Mouse (Mus musculus): ENCODE data around the gene Dnmt3b.

DNA sequence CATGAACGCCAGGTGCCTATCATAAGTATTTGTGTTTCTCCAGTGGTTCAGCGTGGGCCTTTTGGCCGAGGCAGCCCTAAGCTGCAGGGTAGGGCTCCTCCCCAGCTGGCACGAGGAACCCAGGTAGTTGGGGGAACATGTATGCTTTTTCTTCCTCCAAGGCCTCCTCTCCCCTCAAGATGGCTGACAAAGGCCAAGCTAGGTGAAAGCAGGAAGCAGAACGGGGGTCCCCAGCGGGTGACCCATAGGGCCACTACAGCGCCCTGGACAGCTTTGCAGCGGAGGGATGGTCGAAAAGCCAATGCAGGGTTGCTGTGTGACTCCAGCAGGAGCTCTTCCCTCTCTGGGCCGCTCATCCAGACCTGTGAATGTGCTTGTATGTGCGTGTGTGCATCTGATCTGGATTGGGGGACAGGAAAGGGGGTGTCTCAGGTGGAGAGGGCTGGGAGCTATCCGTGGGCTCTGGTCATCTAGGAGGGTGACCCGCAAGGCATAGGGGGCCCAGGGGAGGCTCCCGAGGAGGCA lies 415 bp upstream of the Dnmt3b start:
- TF ChIP-seq CTCF (IDR thresholded peaks at IDR 0.05; ENCODE audit: control insufficient read depth, insufficient read depth, insufficient read length) (no peak), MYOG (IDR thresholded peaks at IDR 0.05; ENCODE audit: control insufficient read depth, extremely low read depth, insufficient read length) (no peak), USF1 (IDR thresholded peaks at IDR 0.05; ENCODE audit: low read depth) (no peak), MYOD1 (IDR thresholded peaks at IDR 0.05; ENCODE audit: control insufficient read depth, insufficient read length, low read depth) (no peak), CEBPB (IDR thresholded peaks at IDR 0.05; ENCODE audit: low read depth) (no peak)

Data from C2C12 (cell line).